Mouse (Mus musculus): ENCODE results near the gene Zdhhc3.

Zdhhc3 gene

GRCm38 (mm10) chr9:123112805-123113521, at the start of gene Zdhhc3, which contains the start of gene Exosc7:
Zdhhc3 (minus strand) TSS chr9:123113205.
Exosc7 (plus strand) TSS chr9:123113215.
- DNase-seq (ENCODE audit: low spot score): peak; percentile 76

- DNase-seq (ENCODE audit: low spot score): no peak
Measured at GRCm38 (mm10) chr9:123161792-123162191, 48.8 kb upstream of the Zdhhc3 start.

GRCm38 (mm10) chr9:123159330-123159729, 46.3 kb upstream of the Zdhhc3 start:
- DNase-seq (ENCODE audit: low spot score): no peak

GRCm38 (mm10) chr9:123158125-123158836, 45.3 kb upstream of the Zdhhc3 start:
- DNase-seq (ENCODE audit: low spot score): no peak

- no peak for DNase-seq (ENCODE audit: low spot score)
Measured at GRCm38 (mm10) chr9:123157699-123158098, 44.7 kb upstream of the Zdhhc3 start.

- DNase-seq (ENCODE audit: low spot score): peak; percentile 73
Measured at GRCm38 (mm10) chr9:123156910-123157361, 43.9 kb upstream of the Zdhhc3 start.

GRCm38 (mm10) chr9:123153121-123153520, 40.1 kb upstream of the Zdhhc3 start:
- DNase-seq (ENCODE audit: low spot score): no peak

- DNase-seq (ENCODE audit: low spot score): no peak
Measured at GRCm38 (mm10) chr9:123152026-123152425, 39.0 kb upstream of the Zdhhc3 start.

GRCm38 (mm10) chr9:123151561-123151960, 38.6 kb upstream of the Zdhhc3 start:
- no peak for DNase-seq (ENCODE audit: low spot score)

- DNase-seq (ENCODE audit: low spot score): peak; percentile 13
Measured at GRCm38 (mm10) chr9:123150241-123151020, 37.4 kb upstream of the Zdhhc3 start, which contains the start of gene Clec3b. Clec3b (plus strand) TSS chr9:123150946.

GRCm38 (mm10) chr9:123148430-123148829, 35.4 kb upstream of the Zdhhc3 start:
- no peak for DNase-seq (ENCODE audit: low spot score)

GRCm38 (mm10) chr9:123139887-123140614, 27.0 kb upstream of the Zdhhc3 start:
- DNase-seq (ENCODE audit: low spot score): no peak

GRCm38 (mm10) chr9:123138891-123139474, 26.0 kb upstream of the Zdhhc3 start:
- DNase-seq (ENCODE audit: low spot score): peak; percentile 54

GRCm38 (mm10) chr9:123136953-123137682, 24.1 kb upstream of the Zdhhc3 start:
- DNase-seq (ENCODE audit: low spot score): no peak

- no peak for DNase-seq (ENCODE audit: low spot score)
Measured at GRCm38 (mm10) chr9:123132994-123133393, 20.0 kb upstream of the Zdhhc3 start.

GRCm38 (mm10) chr9:123127663-123128062, 14.7 kb upstream of the Zdhhc3 start:
- DNase-seq (ENCODE audit: low spot score): no peak

GRCm38 (mm10) chr9:123124413-123124981, 11.5 kb upstream of the Zdhhc3 start:
- no peak for DNase-seq (ENCODE audit: low spot score)

- no peak for DNase-seq (ENCODE audit: low spot score)
Measured at GRCm38 (mm10) chr9:123123571-123124412, 10.8 kb upstream of the Zdhhc3 start.

- no peak for DNase-seq (ENCODE audit: low spot score)
Measured at GRCm38 (mm10) chr9:123123017-123123416, 10.0 kb upstream of the Zdhhc3 start.

All from ovary, adult 18-20 months (tissue).